Mouse (Mus musculus) G1E (cell line): ENCODE results near the gene Mex3d. TPM values are rescaled to one million over a fixed set of nuclear protein-coding genes. Genes with fewer than 3 reads are reported as not detected.

Experiments used
- ATAC-seq: 2 replicates; pipeline ENCODE4 v1.8.0; 2016; ENCODE audit warnings: mild to moderate bottlenecking; ENCODE audit not compliant: insufficient number of reproducible peaks, poor library complexity, low FRiP score, severe bottlenecking; ENCODE audit errors: extremely low read depth
- DNase-seq: peaks from one replicate; pipeline ENCODE4 v3.0.0; 2012; ENCODE audit warnings: low spot score
- H3K27me3 ChIP-seq: 2 replicates; pipeline ENCODE4 v1.6.1; 2012; ENCODE audit warnings: mild to moderate bottlenecking, low read length, inconsistent platforms; ENCODE audit not compliant: insufficient read depth
- H3K36me3 ChIP-seq: replicated peaks from 2 replicates; pipeline ENCODE3; 2012; ENCODE audit warnings: mild to moderate bottlenecking, inconsistent platforms
- H3K4me1 ChIP-seq: 2 replicates; pipeline ENCODE4 v1.6.1; 2012; ENCODE audit warnings: low read depth, low read length, inconsistent platforms, mixed read lengths; ENCODE audit not compliant: insufficient read depth
- H3K4me3 ChIP-seq: 2 replicates; pipeline ENCODE4 v1.5.1; 2012; ENCODE audit warnings: low read depth, mild to moderate bottlenecking, inconsistent platforms, low read length, moderate library complexity, mixed read lengths
- H3K9me3 ChIP-seq: replicated peaks from 2 replicates; pipeline ENCODE4 v1.6.1; 2012; ENCODE audit warnings: inconsistent platforms
- CTCF ChIP-seq: IDR thresholded peaks from 2 replicates; pipeline ENCODE4 v1.5.1; 2012; ENCODE audit warnings: low read depth, low read length, inconsistent platforms, mixed read lengths
- GATA1 ChIP-seq: IDR thresholded peaks from 2 replicates; pipeline ENCODE4 v1.6.1; 2012; ENCODE audit warnings: borderline replicate concordance, low read length, inconsistent platforms, mixed read lengths
- GATA2 ChIP-seq: IDR thresholded peaks from 2 replicates; pipeline ENCODE4 v1.6.1; 2012; ENCODE audit warnings: low read depth, low read length, inconsistent platforms, borderline replicate concordance
- POLR2AphosphoS5 ChIP-seq: IDR thresholded peaks from 2 replicates; pipeline ENCODE4 v1.6.1; 2012; ENCODE audit warnings: low read depth, low read length, inconsistent platforms; ENCODE audit not compliant: insufficient replicate concordance
- TAL1 ChIP-seq: conservative IDR thresholded peaks from 2 replicates; pipeline ENCODE4 v1.6.1; 2012; ENCODE audit warnings: low read depth, low read length, inconsistent platforms, mixed read lengths
- polyA plus RNA-seq: library from polyadenylated mRNA; stranded (reverse); fragments of >175 nt; gene quantifications from 2 replicates; pipeline ENCODE4 v1.2.3, GENCODE M21; 2012
- total RNA-seq, 2 experiments: library from RNA; stranded (forward) in 1 of 2; stranded (reverse) in 1 of 2; fragments of 200-1000 nt in 1 of 2; fragments of >200 nt in 1 of 2; fragmentation: Nextera tagmentation in 1 of 2; gene quantifications; 2 replicates each; pipeline ENCODE4 v1.2.3; 2014 to 2017

Mex3d gene
- total and polyA plus RNA-seq, 3 experiments = 8.7 to 35.3 (median 11.4) TPM

GRCm38 (mm10) chr10:80417841-80418240 lies 30.4 kb upstream of the Mex3d start:
- no peak for ATAC-seq
- peaks cover 98% of the 10 kb centered on the region for H3K36me3 ChIP-seq

GRCm38 (mm10) chr10:80417371-80417770 lies 29.9 kb upstream of the Mex3d start:
- ATAC-seq (no peak), DNase-seq (no peak)
- Histone ChIP-seq H3K27me3 (peaks cover 2% of the 10 kb centered on the region; the same call in 1 of the 2 replicates), H3K36me3 (peaks cover 100% of the 10 kb centered on the region), H3K4me1 (peaks cover 99% of the 10 kb centered on the region), H3K4me3 (no peak overlapping the region), H3K9me3 (no peaks in the 10 kb centered on the region)
- TF ChIP-seq POLR2AphosphoS5 (no peak), GATA1 (no peak), TAL1 (no peak)

More at GRCm38 (mm10) chr10:80417841-80418240, 30.4 kb upstream of the Mex3d start:
- Histone ChIP-seq H3K4me1 (peaks cover 98% of the 10 kb centered on the region), H3K9me3 (no peaks in the 10 kb centered on the region), H3K4me3 (no peak overlapping the region), H3K27me3 (no peaks in the 10 kb centered on the region; the same call in 1 of the 2 replicates)
- DNase-seq = no peak
- TF ChIP-seq TAL1 = no peak
- no peak for TF ChIP-seq GATA2
- TF ChIP-seq CTCF = no peak
- TF ChIP-seq POLR2AphosphoS5 = no peak
- no peak for TF ChIP-seq GATA1

- TF ChIP-seq GATA2 (no peak), CTCF (no peak), GATA1 (no peak), POLR2AphosphoS5 (no peak), TAL1 (no peak)
- Histone ChIP-seq H3K27me3 (peaks cover 2% of the 10 kb centered on the region; the same call in 1 of the 2 replicates), H3K4me1 (peaks cover 99% of the 10 kb centered on the region), H3K36me3 (peaks cover 100% of the 10 kb centered on the region), H3K9me3 (no peaks in the 10 kb centered on the region), H3K4me3 (0 out of 2 replicates have a peak overlapping the region, but pooled peaks have one; percentile 21)
- ATAC-seq = no peak
- DNase-seq = no peak
These were observed 28.1 kb upstream of the Mex3d start for GRCm38 (mm10) chr10:80415566-80415965.

GRCm38 (mm10) chr10:80412656-80413541 lies 25.4 kb upstream of the Mex3d start:
- Histone ChIP-seq H3K27me3 (peaks cover 2% of the 10 kb centered on the region; the same call in 1 of the 2 replicates), H3K4me1 (peaks cover 97% of the 10 kb centered on the region), H3K36me3 (peaks cover 100% of the 10 kb centered on the region), H3K4me3 (peak overlapping the region; percentile 34), H3K9me3 (no peaks in the 10 kb centered on the region)
- DNase-seq (no peak), ATAC-seq (no peak)
- TF ChIP-seq POLR2AphosphoS5 (peak; percentile 24; the same call in 1 of the 2 replicates), CTCF (no peak), GATA1 (no peak)

- 0 out of 2 replicates have a peak, but pooled peaks have one; percentile 10 for TF ChIP-seq POLR2AphosphoS5
- no peak for TF ChIP-seq GATA2
- Histone ChIP-seq H3K4me1 (peaks cover 87% of the 10 kb centered on the region), H3K4me3 (peak overlapping the region; percentile 91; the same call in 1 of the 2 replicates), H3K9me3 (no peaks in the 10 kb centered on the region), H3K27me3 (peaks cover 2% of the 10 kb centered on the region; the same call in 1 of the 2 replicates), H3K36me3 (peaks cover 84% of the 10 kb centered on the region)
- ATAC-seq (no peak), DNase-seq (no peak)
These were observed 20.5 kb upstream of the Mex3d start for GRCm38 (mm10) chr10:80407924-80408323.

- TF ChIP-seq GATA2 = no peak
- TF ChIP-seq CTCF = no peak
- TF ChIP-seq POLR2AphosphoS5 = no peak; the same call in 1 of the 2 replicates
- no peak for TF ChIP-seq GATA1
- TF ChIP-seq TAL1 = no peak
- H3K36me3 ChIP-seq = peaks cover 84% of the 10 kb centered on the region
- H3K9me3 ChIP-seq = no peaks in the 10 kb centered on the region
- peaks cover 84% of the 10 kb centered on the region for H3K4me1 ChIP-seq
- no peaks in the 10 kb centered on the region for H3K27me3 ChIP-seq
- DNase-seq = peak; percentile 78
- peak; percentile 79 for ATAC-seq
- H3K4me3 ChIP-seq = peak within 1 kb of the TSS; percentile 91
These were observed 19.4 kb upstream of the Mex3d start, which contains the start of gene Uqcr11 for GRCm38 (mm10) chr10:80406684-80407501. Gene Uqcr11, minus strand, starts transcription at chr10:80406830.
